Mouse (Mus musculus): ENCODE data around the gene Ccnb2.
"Not testable (repeated sequence)": the region's sequence is repeated elsewhere in the genome, so short reads cannot be mapped to it uniquely, and the experiment has no call there.

The Ccnb2 gene

DNA sequence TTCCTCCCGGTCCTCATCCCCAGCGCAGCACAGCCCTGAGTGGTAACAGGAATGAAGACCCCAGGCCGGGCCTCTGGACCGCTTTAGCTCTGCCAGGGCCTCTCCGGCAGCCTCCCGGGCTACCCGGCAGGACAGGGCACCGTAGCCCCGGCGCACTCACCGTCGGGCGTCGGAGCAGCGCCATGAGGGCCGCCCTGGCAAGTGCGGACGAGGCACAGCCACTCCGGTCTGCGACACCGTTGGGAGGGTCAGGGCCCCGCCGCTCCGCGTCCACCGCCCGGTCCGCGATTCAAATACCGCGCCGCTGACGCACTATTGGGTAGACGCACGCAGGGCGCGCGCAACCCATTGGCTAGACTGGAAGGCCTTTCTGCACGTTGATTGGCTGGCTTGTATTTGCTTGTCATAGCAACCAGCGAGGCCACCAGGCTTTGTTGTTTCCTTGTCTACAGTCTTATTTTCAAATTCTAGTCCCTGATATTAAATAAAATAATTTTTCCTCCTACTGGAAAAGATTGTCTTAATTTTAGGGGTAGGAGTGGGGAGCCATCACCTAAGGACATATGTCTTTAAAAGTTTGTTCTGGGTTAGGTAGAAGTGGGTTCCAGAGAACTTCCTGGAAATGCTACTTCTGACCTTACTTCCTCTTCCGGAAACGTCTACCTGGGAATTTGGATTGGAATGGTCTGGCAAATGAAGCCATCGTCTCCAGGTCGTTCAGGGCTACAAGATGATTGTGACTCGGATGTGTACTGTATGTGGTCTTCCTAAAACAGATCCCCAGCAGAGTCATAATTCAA is at the start of gene Ccnb2:
Gene Ccnb2 (minus strand): TSS at position 291 of the 800 bp plus-strand sequence.
- DNase-seq (ENCODE audit: low spot score in 2 of 2): peak; percentile 90 to 95

DNA sequence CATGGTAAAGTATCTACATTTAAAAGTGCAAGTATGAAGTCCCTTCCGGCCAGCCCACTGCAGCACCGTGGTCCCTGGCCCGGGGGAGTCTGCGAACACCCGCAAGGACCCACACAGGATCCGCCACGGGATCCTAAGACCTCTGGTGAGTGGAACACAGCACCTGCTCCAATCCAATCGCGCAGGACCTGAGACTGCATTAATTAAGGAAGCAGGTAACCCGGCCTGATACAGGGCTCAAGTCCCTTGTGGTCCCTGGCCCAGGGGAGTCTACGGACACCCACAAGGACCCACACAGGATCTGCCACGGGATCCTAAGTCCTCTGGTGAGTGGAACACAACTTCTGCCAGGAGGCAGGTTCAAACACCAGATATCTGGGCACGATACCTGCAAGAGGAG is 41.7 kb upstream of the Ccnb2 start:
- not testable (repeated sequence) for DNase-seq (ENCODE audit: low spot score in 2 of 2)

GRCm38 (mm10) chr9:70452371-70452770 is 31.0 kb upstream of the Ccnb2 start:
- no peak for DNase-seq (ENCODE audit: low spot score in 2 of 2)

GRCm38 (mm10) chr9:70449072-70449471 is 27.7 kb upstream of the Ccnb2 start:
- no peak for DNase-seq (ENCODE audit: low spot score in 2 of 2)

- no peak for DNase-seq (ENCODE audit: low spot score in 2 of 2)
Measured at GRCm38 (mm10) chr9:70439959-70440358, 18.6 kb upstream of the Ccnb2 start.

DNA sequence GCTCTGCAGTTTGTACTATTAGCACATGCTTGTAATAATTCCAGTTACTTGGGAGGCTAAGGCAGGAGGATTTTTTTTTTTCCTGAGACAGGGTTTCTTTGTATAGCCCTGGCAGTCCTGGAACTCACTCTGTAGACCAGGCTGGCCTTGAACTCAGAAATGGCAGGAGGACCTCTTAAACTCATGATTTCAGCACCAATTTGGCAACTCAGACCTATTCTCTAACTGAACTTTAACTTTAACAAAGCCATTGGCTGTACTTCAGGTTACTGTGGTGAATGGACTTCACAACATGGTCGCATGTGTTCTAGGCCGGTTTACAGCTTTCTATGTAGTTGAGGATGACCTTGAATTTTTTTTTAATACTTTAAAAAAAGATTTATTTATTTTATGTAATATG is 1.3 kb upstream of the Ccnb2 start:
- DNase-seq (ENCODE audit: low spot score in 2 of 2): no peak

DNA sequence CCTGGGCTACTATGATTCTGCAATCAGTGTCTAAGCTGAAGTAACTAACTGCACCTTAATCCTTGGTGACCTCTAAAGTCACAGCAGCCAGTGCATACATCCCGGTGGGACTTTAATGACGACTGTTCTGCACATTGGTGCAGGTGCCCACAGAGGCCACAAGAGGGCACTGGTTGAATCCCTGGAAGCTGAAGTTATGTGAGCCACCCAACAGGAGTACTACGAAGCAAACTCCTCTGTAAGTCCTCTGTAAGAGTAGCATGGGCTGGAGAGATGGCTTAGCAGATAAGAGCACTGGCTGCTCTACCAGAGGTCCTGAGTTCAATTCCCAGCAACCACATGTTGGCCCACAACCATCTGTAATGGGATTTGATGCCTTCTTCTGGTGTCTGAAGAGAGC is 4.9 kb downstream of the Ccnb2 start:
- peak in 1 of 2 experiments; percentile 54 for DNase-seq (ENCODE audit: low spot score in 2 of 2)

DNA sequence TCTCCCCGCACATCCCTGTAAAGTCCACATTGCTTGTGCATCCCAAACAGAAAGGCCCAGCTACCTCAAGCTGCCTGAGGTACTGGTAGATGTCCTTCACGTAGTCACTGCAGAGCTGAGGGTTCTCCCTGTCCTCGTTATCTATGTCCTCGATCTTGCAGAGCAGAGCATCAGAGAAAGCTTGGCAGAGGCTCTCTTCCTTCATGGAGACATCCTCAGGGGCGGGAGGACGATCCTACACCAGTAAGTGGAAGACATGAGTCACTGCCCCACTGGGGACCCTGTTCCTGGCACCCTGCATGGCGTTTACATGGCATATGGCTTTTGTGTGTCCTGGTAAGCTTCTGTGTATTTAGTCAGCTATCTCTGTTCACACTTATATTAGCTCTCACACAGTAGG is 8.3 kb downstream of the Ccnb2 start:
- no peak for DNase-seq (ENCODE audit: low spot score in 2 of 2)

DNA sequence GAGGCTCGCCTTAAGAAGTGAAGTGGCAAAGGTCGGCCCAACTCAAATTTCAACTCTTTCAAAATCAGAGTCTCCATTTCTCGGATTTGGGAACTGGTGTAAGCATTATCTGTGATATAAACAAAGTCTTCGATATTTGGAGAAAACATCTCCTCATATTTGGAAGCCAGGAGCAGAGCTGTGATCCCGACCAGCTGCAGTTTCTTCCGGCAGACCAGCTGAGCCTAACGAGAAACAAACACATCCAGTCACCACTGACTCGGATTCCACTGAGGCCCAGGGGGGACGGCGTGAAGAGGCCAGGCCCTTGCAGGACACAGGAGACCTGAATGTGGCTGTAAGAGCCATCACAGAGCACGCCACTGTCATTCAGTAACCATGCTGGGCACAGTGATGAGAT is 10.7 kb downstream of the Ccnb2 start:
- no peak for DNase-seq (ENCODE audit: low spot score in 2 of 2)

GRCm38 (mm10) chr9:70409743-70410142 is 11.6 kb downstream of the Ccnb2 start:
- DNase-seq (ENCODE audit: low spot score in 2 of 2): no peak

DNA sequence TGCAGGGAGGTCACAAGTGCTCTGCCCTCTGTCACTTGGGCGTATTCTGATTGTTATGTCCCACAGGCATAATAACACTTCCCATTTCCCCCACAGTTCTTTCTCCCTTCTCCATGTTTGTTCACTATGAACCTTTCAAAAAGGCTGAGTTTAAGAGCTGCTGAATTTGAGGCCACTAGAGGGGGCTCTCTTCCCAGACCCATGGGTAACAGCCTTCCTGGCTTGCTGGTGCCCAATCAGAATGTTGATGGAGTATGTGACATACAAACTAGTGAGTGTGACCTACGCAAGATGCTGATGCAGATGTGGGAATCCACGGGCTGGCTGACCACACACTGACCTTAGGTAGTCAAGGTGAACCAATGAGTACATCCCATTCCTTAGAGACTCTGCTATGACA is 12.6 kb downstream of the Ccnb2 start:
- DNase-seq (ENCODE audit: low spot score in 2 of 2): peak in 1 of 2 experiments; percentile 42

DNA sequence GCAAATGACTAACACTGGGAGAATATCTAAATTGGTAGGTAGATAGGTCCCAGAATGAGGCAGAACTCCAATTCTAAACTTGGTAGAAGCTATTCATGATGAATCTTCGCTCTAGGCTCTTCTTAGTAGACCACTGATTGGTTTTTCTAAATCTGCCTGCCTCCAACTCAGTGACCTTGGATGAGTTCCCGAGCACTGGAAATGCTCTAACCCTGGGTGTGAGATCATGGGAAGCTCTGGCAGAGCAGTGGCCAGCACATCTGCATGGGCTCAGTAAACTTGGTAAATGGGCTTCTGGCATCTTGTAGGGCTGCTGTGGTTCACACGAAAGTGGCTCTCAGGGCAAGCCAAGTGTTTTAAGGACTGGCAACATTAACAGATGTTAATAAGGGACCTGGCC is 14.8 kb downstream of the Ccnb2 start:
- DNase-seq (ENCODE audit: low spot score in 2 of 2): no peak

DNA sequence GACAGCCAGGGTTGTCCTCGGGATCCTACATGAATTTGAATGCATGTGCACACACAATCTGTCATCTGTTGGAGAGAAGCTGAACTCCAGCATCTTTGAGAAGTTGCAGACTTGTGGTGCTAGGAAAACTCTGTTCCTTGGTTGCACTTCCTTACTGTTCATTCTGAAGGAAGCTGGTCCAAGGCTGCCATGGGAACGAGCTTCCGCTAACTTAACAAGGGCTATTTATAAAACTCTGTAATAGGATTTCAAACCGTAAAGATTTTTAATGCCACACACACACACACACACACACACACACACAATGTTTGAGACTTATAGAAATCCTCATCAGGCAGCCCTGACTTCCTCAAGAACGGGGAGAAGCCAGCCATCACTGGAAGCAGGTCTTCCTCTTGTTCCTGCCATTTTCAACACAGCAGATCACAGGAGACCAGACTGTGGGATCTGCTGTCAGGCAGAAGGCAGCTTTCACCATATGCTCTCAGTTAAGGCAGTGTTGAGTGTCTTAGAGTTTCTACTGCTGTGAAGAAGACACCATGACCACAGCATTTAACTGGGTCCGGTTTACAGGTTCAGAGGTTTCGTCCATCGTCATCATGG is 19.3 kb downstream of the Ccnb2 start:
- no peak for DNase-seq (ENCODE audit: low spot score in 2 of 2)

- DNase-seq (ENCODE audit: low spot score in 2 of 2): no peak
Measured at GRCm38 (mm10) chr9:70396083-70396482, 25.3 kb downstream of the Ccnb2 start.

DNA sequence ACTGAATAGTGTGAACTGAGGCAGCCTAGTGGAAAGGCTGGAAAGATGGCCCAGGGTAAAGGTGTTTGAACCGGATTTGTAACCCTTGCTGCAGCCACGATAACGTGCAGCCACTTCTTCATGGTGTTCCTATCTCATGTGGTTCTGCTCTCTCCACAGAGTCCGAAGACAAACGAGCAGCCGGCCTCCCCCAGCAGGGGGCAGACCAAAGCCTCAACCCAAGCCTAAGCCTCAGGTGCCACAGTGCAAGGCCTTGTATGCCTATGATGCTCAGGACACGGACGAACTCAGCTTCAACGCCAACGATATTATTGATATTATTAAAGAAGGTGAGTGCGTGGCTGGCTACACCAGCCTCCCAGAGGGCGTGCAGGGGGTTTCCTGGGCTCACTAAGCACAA is 25.7 kb downstream of the Ccnb2 start:
- DNase-seq (ENCODE audit: low spot score in 2 of 2): peak in 1 of 2 experiments; percentile 43

DNA sequence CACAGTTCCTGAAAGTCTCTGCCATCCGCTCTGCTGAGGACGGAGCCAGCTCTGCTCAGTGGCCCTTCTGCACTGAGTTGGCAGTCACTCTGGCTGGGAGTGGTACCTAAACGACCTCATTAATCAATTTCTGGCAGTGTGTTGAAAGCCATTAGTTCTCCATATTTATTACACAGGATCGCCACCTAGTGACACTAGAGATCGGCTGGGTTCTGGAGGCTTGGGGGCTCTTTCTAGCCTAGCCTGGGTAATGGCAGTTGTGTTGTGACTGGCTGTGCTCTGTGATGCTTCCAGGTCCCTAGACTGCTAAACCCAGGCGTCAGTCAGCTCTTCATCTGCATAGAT is 28.8 kb downstream of the Ccnb2 start:
- no peak for DNase-seq (ENCODE audit: low spot score in 2 of 2)

GRCm38 (mm10) chr9:70391660-70392562 is 29.4 kb downstream of the Ccnb2 start:
- DNase-seq (ENCODE audit: low spot score in 2 of 2): no peak

GRCm38 (mm10) chr9:70391042-70391441 is 30.3 kb downstream of the Ccnb2 start:
- DNase-seq (ENCODE audit: low spot score in 2 of 2): no peak

GRCm38 (mm10) chr9:70389548-70389947 is 31.8 kb downstream of the Ccnb2 start:
- no peak for DNase-seq (ENCODE audit: low spot score in 2 of 2)

- DNase-seq (ENCODE audit: low spot score in 2 of 2): no peak
Measured at GRCm38 (mm10) chr9:70387410-70388119, 33.8 kb downstream of the Ccnb2 start.

- no peak for DNase-seq (ENCODE audit: low spot score in 2 of 2)
Measured at GRCm38 (mm10) chr9:70384958-70385728, 36.2 kb downstream of the Ccnb2 start.
